Mouse (Mus musculus): ENCODE data around the gene Pkd1.

DNA sequence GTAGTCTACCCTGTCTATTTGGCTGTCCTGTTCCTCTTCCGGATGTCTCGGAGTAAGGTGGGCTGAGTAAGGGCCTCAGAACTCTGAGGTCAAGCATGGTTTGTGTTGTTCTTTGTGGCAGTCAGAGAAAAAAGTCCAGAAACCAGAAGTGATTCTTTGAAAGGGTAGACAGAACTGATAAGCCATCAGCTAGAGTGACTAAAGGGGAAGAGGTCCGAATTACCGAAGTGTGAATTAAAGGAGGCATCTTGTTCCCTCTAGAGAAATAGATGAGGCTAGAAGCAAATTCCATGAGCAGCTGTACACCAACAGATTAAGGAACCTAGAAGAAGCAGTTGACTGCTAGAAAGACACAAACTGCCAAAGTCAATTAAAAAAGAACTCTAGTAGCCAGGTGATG is 36.9 kb downstream of the Pkd1 start:
- no peak for TF ChIP-seq CTCF (IDR thresholded peaks at IDR 0.05; ENCODE audit: low read depth, low read length)
- no peak for TF ChIP-seq POLR2A (IDR thresholded peaks at IDR 0.05; ENCODE audit: insufficient read depth, low read length)
- TF ChIP-seq EP300 (IDR thresholded peaks at IDR 0.05; ENCODE audit: insufficient read depth, low read depth, low read length): no peak
